Mouse (Mus musculus) urinary bladder, postnatal 25 days (tissue): ENCODE measurements around the gene Dmrta1.
"Not testable (repeated sequence)": the region's sequence is repeated elsewhere in the genome, so short reads cannot be mapped to it uniquely, and the experiment has no call there.

ENCODE experiments used
- DNase-seq: peaks from one replicate; pipeline ENCODE4 v3.0.0; 2022; ENCODE audit warnings: low spot score

Gene Dmrta1

DNA sequence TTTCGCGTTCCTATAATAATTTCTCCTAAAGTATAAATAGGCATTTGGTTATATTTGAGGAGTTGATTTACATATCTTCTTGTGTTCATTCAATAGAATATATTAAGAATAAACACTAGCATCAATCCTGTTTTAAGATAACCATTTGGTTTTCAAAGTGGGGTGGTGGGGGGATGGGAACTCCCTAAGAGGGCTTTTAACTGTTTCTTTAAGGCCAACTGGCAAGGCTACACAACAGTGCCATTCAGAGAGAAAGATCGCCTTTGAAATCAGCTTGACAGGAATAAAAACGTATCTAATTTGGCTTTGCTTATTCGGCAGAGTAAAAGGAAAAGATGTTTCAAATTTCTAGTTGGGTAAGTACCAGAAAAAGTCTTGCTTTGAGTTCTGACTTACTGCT, at the start of gene Dmrta1:
TSS of gene Dmrta1 (plus strand) at position 242 of the 400 bp plus-strand sequence.
- DNase-seq, result no peak

DNA sequence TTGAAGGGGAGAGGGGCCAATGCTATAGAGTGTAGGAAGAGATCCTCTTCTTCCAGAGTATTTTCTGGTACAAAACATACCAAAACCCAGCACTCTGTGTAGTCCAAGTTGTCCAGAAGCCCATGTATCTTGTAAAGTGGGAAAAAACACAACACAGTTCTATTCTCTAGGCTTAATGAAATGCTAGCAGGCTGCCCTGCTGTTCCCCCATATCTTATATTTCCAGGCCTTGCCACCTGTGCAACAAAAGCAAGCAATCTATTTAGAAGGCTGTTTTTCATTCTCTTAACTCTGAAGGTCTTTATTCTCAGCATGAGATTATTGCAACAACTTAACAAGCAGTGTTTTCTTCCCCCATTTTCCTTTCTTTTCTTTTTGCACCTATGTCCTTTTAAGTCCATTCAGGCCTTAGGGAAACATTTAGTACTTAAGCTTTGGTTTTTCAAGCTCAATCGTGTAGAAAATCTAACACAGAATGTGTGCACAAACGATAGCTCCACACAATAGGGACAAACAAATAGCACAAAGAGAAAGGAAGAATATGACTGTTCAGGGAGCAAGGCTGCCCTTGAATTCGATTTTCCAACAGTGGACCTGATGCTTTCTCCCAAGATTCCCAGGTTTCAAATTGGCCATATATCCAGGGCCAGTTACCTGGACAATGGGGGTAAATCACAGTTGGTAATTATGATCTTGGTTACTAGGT, 48.7 kb upstream of the Dmrta1 start:
- DNase-seq, result no peak

DNA sequence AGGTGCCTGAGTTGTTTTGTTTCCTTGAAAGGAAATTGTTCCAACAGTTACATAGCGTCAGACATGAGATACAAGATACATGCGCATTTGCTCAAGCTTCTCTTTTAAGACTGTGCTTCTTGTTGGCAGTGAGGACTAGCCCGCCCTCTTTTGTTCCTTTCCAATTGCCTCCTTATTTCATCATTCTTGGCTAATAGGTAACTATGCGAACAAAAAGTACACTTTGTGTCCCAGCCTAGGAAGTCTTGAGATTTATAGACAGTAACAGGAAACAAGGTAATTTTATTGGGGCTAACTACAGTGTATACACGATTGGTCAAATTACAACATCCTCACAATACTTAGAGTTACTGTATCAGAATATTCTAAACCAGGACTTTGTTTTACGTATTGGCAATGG, 47.7 kb upstream of the Dmrta1 start:
- no peak for DNase-seq

DNA sequence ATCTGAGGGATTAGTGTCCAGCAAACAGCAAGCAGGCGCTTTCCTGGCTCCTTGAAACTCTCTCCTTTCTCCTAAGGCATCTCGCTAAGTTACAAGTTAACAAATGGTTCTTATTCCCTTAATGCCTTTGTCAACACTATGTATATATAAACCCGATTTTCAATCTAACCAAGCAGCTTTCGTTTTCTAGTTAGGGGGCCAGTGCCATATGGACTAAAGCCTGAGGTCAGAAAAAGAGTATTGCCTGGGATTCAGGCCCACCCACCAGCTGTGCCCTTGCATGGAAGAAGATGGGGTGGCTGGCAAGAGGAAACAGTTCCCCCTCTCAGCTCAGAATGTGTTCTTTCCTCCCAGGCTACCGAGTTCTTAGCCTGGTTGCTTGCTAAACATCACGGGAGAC, 40.6 kb upstream of the Dmrta1 start:
- DNase-seq, result no peak

DNA sequence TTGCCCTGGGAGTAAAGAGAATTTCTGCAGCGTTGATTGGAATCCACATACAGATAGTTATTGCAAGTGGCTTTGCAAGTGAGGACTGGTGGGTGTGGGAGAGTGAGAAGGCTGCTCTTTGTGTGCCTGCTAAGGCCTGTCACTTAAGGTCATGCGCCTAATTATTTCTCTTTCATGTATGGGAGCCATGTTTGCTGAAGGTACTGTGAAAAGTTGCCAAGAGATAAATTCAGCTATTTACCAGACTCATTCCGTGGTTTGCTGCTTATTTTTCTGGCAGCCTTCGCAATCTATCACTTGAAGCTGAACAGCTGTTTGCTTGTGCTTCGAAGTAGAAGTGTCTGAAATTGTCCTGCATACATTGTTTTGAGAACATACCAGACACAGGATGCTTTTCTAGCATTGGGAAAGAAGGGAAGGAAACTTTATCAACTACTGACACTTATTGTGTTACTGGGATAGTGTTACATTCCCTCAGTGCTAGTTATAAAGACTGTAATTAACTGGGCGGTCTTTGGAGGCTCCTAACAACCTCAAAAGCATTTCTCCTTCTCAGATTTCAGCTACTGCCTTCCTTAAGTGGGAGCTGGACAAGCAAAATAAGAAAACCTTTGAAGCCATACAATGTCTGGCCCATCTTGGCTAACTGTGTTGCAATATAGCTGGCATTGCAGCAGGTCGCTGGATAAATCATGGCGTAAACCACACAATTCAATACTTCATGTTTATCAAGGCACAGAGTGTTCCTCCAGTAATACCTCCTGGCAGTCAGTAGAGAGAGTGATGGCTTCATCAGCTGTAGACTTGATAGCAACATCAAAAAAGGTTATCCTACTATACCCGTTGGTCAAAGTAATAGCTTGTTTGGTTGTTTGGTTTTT, 34.8 kb upstream of the Dmrta1 start:
- DNase-seq, result no peak

DNA sequence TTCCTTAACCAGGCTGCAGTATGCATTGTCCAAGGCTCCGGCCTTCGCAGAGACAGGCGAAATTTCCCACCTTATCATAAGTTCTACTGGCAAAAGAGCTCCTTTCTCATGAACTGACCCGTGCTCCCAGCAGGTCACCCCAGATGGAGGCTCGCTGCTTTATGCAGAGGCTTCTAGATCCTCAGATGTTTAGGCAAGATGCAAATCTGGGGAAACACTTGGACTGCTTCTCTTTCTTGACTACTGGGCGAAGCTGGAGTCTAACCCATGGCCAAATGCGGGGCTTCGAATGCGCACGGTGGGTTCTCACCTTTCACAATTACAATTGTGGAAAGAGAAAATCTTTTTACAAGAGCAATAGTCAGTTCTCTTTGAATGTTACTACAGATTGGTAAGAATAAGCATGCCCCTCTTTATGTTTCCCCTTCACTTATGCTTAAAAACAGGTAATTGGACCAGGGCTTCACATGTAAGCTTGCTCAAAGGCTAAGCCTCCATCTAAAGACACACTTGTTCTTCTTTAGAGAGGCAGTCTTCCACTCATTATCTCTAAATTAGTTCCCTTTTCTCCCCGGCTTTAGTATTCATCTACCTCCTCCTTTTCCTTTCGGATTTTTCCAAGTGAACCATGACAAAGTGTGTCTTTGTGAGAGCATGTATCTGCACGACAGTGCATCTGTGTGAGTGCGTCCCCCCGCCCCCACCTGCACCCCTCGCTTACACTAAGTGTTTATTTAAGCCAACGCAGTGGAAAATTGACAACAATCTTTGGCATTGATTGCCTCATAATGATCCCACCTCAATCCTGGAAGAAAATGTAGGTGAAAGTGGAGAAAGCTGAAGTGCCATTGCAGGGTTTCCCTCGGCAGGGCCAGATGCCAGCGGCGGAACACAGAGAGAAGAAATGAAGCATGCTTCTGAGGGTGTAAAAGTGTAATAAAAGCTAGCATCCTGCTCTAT, 28.6 kb upstream of the Dmrta1 start:
- no peak for DNase-seq

DNA sequence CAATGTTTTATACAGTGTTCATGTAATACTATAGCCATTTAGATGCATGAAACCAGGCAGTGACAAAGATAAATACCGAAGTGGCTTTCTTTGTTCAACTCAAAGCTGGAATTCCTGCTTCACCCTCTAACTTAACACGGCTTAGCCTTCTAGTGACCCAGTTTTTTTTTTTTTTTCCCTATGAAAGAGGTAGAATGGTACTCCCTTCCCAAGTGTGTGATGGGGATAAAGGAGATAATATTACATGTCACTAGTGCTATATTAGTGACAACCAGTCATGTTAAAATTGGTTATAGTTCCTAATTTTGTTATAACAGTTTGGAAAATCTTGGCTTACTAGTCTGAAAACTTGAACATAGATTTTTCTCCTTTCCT, 27.9 kb upstream of the Dmrta1 start:
- no peak for DNase-seq

DNA sequence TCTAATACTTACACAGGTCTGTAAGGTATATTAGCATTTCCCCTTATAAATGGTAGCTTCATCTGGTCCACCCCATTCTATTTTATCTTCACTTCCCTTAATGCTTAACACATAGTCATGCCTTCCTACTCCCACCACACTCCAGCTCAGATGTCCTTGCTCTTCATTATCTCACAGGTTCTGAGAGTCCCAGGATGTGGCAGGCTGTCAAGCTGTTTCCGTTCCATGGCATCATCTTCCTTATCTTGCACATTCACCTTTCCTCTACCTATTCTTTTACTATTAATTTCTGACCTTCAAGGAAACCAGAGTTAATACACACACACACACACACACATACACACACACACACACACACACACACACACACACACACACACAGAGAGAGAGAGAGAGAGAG, 27.5 kb upstream of the Dmrta1 start:
- no peak for DNase-seq

DNA sequence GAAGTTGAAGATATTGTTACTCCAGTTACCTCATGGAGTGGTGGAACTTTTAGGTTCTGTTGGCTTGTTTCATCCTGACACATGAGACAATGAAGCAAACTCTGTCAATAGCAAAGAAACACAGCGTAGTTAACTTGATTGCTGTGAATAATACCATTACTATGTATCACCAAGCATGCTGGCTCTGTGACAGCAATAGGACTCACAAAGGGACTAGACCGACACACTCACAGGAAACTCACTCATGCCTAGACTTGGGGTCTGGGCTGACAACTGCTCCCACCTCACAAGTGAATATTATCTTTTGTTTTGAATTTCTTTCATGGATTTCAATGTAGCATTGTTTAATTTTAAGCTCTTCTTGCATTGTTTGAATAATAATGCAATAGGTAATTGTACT, 15.8 kb upstream of the Dmrta1 start:
- DNase-seq, result no peak

DNA sequence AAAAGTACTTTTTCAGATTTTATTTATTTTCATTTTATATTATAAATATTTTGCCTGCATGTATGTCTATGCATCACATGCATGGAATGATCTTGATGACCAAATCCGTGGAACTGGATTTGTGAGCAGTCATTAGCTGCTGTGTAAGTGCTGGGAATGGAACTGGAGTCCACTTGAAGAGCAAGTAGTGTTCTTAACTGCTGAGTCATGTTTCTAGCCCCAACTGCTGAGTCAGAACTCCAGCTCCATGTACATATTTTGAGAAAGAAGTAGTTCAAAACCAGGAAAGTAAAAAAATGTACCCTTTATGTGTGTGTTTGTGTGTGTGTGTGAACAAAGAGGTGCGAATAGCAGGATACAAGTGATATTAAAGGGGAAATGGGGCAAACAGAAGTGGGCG, 4.5 kb upstream of the Dmrta1 start:
- DNase-seq, result no peak

DNA sequence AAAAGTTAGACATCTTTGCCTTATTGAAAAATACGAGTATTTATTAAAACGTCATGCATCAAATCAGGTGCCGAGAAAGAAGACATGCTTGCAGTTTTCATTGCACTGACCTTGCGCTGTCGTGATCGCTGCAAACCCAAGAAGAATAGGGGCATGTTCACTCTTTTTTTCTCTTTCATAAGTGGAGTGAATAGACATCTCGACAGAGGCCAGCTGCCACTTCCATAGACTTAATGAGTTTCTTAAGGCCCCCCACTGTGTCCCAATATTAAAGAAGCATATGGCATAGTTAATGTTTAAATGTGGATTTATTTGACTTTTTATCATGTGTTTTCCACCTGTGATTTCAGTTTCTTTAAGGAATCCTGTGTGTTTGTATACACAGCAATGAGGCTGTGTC, 1.3 kb upstream of the Dmrta1 start:
- no peak for DNase-seq

DNA sequence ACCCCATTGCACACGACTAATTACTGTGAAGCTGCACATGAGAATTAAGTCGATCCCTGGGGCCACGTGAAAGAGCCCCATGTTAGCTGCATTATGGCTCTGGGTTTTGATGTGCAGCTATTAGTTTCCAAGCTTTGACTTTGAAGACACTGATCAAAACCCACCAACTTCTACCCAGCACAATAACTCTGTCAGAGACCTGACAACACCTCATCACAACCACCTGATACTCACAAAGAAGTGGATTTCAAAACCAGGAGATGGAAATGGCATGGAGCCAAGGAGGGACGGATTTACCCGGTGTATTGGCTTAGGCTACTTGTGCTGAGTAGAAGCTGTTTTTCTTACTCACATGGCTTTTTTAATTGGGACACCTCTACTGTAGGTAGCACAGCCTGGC, 523 bp upstream of the Dmrta1 start:
- no peak for DNase-seq

DNA sequence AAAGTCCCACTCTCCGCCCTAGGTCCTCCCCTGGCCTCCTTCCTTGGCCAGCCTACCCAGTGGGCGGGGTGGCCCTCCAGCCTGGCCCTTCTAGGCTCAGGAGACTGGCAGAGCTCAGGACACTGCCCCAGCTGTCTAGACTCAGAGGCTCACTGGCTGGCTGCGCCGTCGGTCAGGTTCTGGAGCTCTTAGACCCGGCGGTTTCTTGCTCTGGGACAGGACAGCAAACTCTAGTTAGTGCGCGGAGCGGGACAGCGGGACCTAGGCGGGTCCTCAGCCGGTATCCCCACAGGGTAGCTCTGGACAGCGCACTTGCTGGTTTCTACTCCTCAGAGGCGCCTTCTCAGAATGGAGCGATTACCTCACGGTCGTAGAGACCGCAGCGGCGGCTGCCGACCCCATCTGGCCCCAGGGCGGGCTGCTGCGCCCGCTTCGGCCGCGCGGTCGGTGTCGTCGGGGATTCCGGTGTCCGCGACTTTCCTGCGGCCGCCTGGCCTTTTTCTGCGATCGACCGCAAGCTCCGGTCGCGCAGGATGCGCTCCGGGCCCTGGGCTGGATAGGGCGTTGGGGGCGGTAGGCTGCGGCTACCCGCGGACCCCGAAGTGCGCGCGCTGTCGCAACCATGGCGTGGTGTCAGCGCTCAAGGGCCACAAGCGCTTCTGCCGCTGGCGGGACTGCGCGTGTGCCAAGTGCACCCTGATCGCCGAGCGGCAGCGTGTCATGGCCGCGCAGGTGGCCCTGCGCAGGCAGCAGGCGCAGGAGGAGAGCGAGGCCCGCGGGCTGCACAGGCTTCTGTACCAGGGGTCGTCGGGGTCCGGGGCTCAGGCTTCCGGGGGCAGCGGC, 8.9 kb downstream of the Dmrta1 start:
- DNase-seq, result peak; percentile 7

DNA sequence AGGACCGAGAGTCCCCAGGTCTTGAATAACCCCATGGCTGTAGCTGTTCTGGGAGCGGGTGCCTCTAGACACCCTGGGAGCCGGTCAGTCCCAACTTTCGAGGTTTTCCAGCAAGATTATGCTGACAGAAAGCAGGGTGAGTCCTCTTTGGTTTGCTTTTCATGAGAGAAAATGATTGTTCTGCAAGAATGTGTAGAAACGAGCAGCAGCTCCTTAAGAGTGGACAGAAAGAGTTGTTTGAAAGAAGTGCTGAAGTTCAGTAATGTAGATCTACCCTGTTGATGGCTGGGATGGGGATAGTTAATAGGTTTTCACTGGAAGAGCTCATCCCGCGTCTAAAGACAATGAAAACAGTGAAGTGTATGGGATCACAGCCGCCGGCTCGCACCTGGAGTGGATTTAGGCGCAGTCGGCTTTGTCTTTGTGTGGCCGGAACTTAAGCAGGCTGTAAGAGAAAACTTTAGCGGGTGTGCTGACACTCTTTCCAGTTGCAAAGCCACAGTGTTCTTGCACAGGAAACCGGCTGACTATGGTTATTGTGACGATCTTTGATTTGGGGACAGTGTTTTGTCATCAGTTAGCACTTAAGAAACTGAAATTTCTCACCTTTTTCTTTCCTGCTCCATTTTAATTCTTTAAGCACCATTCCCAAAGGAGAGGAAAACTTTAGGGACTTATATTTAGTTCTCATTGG, 9.7 kb downstream of the Dmrta1 start:
- no peak for DNase-seq

DNA sequence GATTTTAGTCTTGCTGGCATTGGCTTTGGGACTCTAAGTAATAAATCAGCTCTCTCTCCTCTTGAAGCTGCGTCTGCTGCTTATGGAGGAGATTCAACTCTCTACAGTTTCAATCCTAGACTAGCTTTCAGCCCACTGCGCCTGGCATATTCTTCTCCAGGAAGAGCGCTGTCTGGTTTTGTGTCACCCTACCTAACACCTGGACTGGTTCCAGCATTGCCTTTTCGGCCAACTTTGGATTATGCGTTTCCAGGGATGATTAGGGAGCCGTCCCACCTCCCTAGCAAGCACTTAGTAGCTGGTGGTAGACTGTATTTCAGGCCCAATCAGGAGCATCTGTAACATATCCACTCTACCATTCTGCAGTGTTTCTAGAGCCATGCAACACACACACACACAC, 12.7 kb downstream of the Dmrta1 start:
- no peak for DNase-seq

DNA sequence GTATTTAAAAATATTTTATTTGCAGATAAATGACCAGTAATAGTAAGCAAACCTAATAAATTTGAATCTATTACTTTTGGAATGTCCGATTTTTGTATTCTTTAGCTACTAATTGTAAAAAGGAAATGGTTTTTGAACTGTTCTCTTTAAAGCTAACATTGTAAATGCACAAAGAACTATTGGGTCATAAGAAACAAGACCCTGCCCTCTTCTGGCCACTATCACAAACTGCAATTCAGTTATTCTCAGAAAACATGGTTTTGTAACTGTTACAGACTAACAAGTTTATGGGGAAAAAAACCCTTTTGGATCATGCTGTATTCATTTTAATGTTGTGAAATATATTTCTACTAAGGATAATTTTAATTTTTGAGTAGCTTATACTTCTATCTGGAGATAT, 13.5 kb downstream of the Dmrta1 start:
- DNase-seq, result no peak

DNA sequence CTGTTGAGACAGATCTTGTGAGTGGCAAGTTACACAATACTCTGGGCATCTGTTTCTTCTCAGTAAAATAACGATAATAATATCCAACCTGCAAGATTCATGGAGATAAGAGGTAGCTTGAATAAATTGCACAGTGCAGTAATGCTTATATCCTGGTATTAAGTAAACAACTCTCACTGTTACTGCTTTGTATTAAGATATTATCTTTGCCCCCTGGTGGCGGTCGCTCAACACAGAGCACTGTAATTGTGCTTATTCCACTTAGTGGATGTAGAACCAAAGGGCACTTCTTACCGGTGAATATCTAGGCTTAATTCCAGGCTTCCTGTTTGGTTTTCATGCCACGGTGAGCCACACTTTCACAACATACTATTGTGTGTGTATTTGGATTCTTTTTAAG, 16.4 kb downstream of the Dmrta1 start:
- no peak for DNase-seq

DNA sequence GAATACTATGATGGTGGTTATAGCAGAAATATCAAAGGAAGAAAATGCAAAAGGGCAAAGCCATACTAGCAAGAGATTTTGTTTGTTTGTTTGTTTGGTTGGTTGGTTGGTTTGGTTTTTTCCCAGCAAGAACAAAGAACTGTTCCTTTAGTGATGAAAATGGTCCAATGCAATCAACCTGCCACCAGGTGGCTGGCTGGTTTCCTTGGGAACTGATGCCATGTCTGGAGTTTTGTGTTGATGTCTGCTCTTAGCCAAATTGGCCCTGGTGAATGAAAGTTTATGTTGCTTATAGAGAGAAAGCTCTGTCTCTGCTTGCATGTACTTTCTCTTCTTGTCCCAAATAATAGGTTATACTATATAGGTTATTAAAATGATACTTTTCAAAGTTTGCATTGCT, 18.7 kb downstream of the Dmrta1 start:
- DNase-seq, result no peak

DNA sequence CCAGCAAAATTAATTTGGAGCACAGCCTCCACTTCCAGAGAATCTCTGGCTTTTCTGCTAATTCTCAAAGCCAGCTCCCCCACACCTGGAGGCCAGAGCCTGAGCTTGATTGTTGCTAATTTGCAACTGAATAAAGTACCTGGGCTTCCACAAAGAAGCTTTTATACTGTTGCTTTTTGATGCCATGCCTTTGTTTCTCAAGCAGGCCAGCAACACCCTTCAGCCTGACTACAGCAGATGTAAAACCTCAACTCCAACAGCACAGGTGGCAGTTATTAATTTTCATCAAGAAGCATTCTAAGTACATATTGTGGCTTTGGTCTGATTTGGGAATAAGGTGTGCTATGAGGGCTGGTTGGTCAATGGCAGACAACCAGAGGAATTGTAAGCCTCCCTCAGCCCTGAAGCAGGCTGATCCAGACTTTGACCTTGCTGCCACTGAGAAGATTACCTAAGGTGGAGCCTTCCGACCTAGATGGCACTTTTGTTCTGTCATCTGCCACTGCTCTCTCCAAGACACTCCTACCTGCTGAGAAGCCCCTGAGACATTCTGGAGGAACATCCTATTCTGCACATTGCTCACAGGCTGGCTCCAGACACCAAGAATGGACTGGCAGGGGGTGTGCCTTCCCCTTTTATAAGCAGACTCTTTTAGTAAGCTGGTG, 44.4 kb downstream of the Dmrta1 start:
- not testable (repeated sequence) for DNase-seq
